Mouse (Mus musculus) embryonic facial prominence, embryonic 10.5 days (tissue): Measurements from ENCODE around the gene Camkk2. TPM values are rescaled to one million over a fixed set of nuclear protein-coding genes. Genes with fewer than 3 reads are reported as not detected.

Experiments
- DNase-seq: peaks from one replicate; pipeline ENCODE4 v3.0.0-alpha.2; 2017; ENCODE audit warnings: low spot score
- H3K27ac ChIP-seq: fragments of 300-500 bp; sonication (generic); replicated peaks from 2 replicates; pipeline ENCODE4 v1.5.1; 2016; ENCODE audit warnings: mild to moderate bottlenecking
- H3K27me3 ChIP-seq: fragments of 300-500 bp; sonication (generic); replicated peaks from 2 replicates; pipeline ENCODE4 v1.6.1; 2016; ENCODE audit warnings: low read depth, mild to moderate bottlenecking; ENCODE audit not compliant: poor library complexity, severe bottlenecking
- H3K36me3 ChIP-seq: fragments of 300-500 bp; sonication (generic); replicated peaks from 2 replicates; pipeline ENCODE4 v1.6.1; 2016; ENCODE audit warnings: mild to moderate bottlenecking, moderate library complexity
- H3K4me1 ChIP-seq: fragments of 300-500 bp; sonication (generic); 2 replicates; pipeline ENCODE4 v1.6.1; 2016
- H3K4me3 ChIP-seq: fragments of 300-500 bp; sonication (generic); 2 replicates; pipeline ENCODE4 v1.5.1; 2016; ENCODE audit warnings: mild to moderate bottlenecking, moderate library complexity
- H3K9me3 ChIP-seq: fragments of 300-500 bp; sonication (generic); 2 replicates; pipeline ENCODE4 v1.6.1; 2016; ENCODE audit warnings: mild to moderate bottlenecking
- WGBS: fragments of 180-500 bp; shearing (Covaris S2); methylation state at CpG from one replicate; pipeline ENCODE4 v1.1.7; 2016; 5-methylcytosine and 5-hydroxymethylcytosine counted together
- polyA plus RNA-seq: library from polyadenylated mRNA; unstranded; fragments of >200 nt; fragmentation: Nextera tagmentation; extraction: Ambion mirVana; gene quantifications from 2 replicates; pipeline ENCODE4 v1.2.1, GENCODE M21; 2016

The Camkk2 gene
- polyA plus RNA-seq, 1 experiment from 2014 or later = 26.3 TPM

GRCm38 (mm10) chr5:122777322-122777721, 1.9 kb downstream of the Camkk2 start:
- Histone ChIP-seq H3K27me3 (0 out of 2 replicates have a peak, but pooled peaks cover 6% of the 10 kb centered on the region), H3K9me3 (peaks cover 8% of the 10 kb centered on the region; the same call in 1 of the 2 replicates), H3K36me3 (peaks cover 26% of the 10 kb centered on the region), H3K4me1 (peaks cover 20% of the 10 kb centered on the region), H3K4me3 (no peak overlapping the region), H3K27ac (no peak overlapping the region)
- 59% methylated on average over 2 of the region's 2 CpGs for WGBS
- no peak for DNase-seq

GRCm38 (mm10) chr5:122775646-122776286, 3.4 kb downstream of the Camkk2 start:
- H3K27ac ChIP-seq = no peak overlapping the region
- no peak for DNase-seq
- H3K4me1 ChIP-seq = peaks cover 23% of the 10 kb centered on the region
- H3K4me3 ChIP-seq = no peak overlapping the region; the same call in 1 of the 2 replicates
- H3K9me3 ChIP-seq = peaks cover 8% of the 10 kb centered on the region; the same call in 1 of the 2 replicates
- peaks cover 28% of the 10 kb centered on the region for H3K36me3 ChIP-seq
- 0 out of 2 replicates have a peak, but pooled peaks cover 6% of the 10 kb centered on the region for H3K27me3 ChIP-seq
- 83% methylated on average over 14 of the region's 14 CpGs for WGBS

GRCm38 (mm10) chr5:122774743-122775611, 4.2 kb downstream of the Camkk2 start:
- Histone ChIP-seq H3K27ac (no peak overlapping the region), H3K36me3 (peaks cover 29% of the 10 kb centered on the region), H3K4me3 (no peak overlapping the region; the same call in 1 of the 2 replicates), H3K27me3 (0 out of 2 replicates have a peak, but pooled peaks cover 2% of the 10 kb centered on the region), H3K4me1 (peaks cover 28% of the 10 kb centered on the region), H3K9me3 (peaks cover 8% of the 10 kb centered on the region; the same call in 1 of the 2 replicates)
- no peak for DNase-seq
- 80% methylated on average over 28 of the region's 28 CpGs for WGBS

- H3K9me3 ChIP-seq = peaks cover 8% of the 10 kb centered on the region; the same call in 1 of the 2 replicates
- H3K4me1 ChIP-seq = peaks cover 18% of the 10 kb centered on the region
- no peak overlapping the region for H3K27ac ChIP-seq
- WGBS = 89% methylated on average over 11 of the region's 11 CpGs
- no peak for DNase-seq
- peaks cover 41% of the 10 kb centered on the region for H3K36me3 ChIP-seq
- no peak overlapping the region for H3K4me3 ChIP-seq
- 0 out of 2 replicates have a peak, but pooled peaks cover 2% of the 10 kb centered on the region for H3K27me3 ChIP-seq
These were observed 5.5 kb downstream of the Camkk2 start for GRCm38 (mm10) chr5:122773756-122774155.

- peaks cover 9% of the 10 kb centered on the region for H3K4me1 ChIP-seq
- no peak for DNase-seq
- peaks cover 8% of the 10 kb centered on the region; the same call in 1 of the 2 replicates for H3K9me3 ChIP-seq
- H3K4me3 ChIP-seq = no peak overlapping the region
- 92% methylated on average over 9 of the region's 9 CpGs for WGBS
- H3K27ac ChIP-seq = no peak overlapping the region
- peaks cover 53% of the 10 kb centered on the region for H3K36me3 ChIP-seq
- no peaks in the 10 kb centered on the region for H3K27me3 ChIP-seq
These were observed 7.8 kb downstream of the Camkk2 start for GRCm38 (mm10) chr5:122771428-122771827.

GRCm38 (mm10) chr5:122770806-122771261, 8.4 kb downstream of the Camkk2 start:
- DNase-seq = no peak
- peaks cover 9% of the 10 kb centered on the region for H3K4me1 ChIP-seq
- H3K36me3 ChIP-seq = peaks cover 53% of the 10 kb centered on the region
- H3K4me3 ChIP-seq = no peak overlapping the region
- 76% methylated on average over 10 of the region's 10 CpGs for WGBS
- no peaks in the 10 kb centered on the region for H3K27me3 ChIP-seq
- peaks cover 8% of the 10 kb centered on the region; the same call in 1 of the 2 replicates for H3K9me3 ChIP-seq
- no peak overlapping the region for H3K27ac ChIP-seq

- Histone ChIP-seq H3K27me3 (no peaks in the 10 kb centered on the region), H3K4me1 (peaks cover 9% of the 10 kb centered on the region), H3K4me3 (no peak overlapping the region), H3K36me3 (peaks cover 53% of the 10 kb centered on the region), H3K27ac (peak overlapping the region; percentile 62; the same call in 1 of the 2 replicates), H3K9me3 (peaks cover 8% of the 10 kb centered on the region; the same call in 1 of the 2 replicates)
- DNase-seq = no peak
- 69% methylated on average over 7 of the region's 7 CpGs for WGBS
These were observed 8.9 kb downstream of the Camkk2 start for GRCm38 (mm10) chr5:122770304-122770703.

GRCm38 (mm10) chr5:122769101-122769568, 10.1 kb downstream of the Camkk2 start:
- H3K4me3 ChIP-seq = no peak overlapping the region
- H3K4me1 ChIP-seq = peaks cover 9% of the 10 kb centered on the region
- 86% methylated on average over 15 of the region's 15 CpGs for WGBS
- H3K27ac ChIP-seq = no peak overlapping the region
- DNase-seq = no peak
- H3K27me3 ChIP-seq = no peaks in the 10 kb centered on the region
- peaks cover 8% of the 10 kb centered on the region; the same call in 1 of the 2 replicates for H3K9me3 ChIP-seq
- H3K36me3 ChIP-seq = peaks cover 44% of the 10 kb centered on the region

- H3K27ac ChIP-seq = no peak overlapping the region
- peaks cover 16% of the 10 kb centered on the region for H3K4me1 ChIP-seq
- peaks cover 41% of the 10 kb centered on the region for H3K36me3 ChIP-seq
- 94% methylated on average over 11 of the region's 11 CpGs for WGBS
- H3K4me3 ChIP-seq = no peak overlapping the region
- no peak for DNase-seq
- no peaks in the 10 kb centered on the region for H3K9me3 ChIP-seq
- no peaks in the 10 kb centered on the region for H3K27me3 ChIP-seq
These were observed 11.9 kb downstream of the Camkk2 start for GRCm38 (mm10) chr5:122767283-122767682.

GRCm38 (mm10) chr5:122764032-122764464, 15.2 kb downstream of the Camkk2 start:
- no peak overlapping the region for H3K27ac ChIP-seq
- WGBS = 58% methylated on average over 10 of the region's 10 CpGs
- peak; percentile 34 for DNase-seq
- H3K9me3 ChIP-seq = no peaks in the 10 kb centered on the region
- peaks cover 6% of the 10 kb centered on the region; the same call in 1 of the 2 replicates for H3K4me1 ChIP-seq
- H3K27me3 ChIP-seq = no peaks in the 10 kb centered on the region
- H3K36me3 ChIP-seq = peaks cover 36% of the 10 kb centered on the region
- H3K4me3 ChIP-seq = no peak overlapping the region

GRCm38 (mm10) chr5:122763271-122764031, 15.8 kb downstream of the Camkk2 start:
- 88% methylated on average over 29 of the region's 29 CpGs for WGBS
- H3K4me1 ChIP-seq = peaks cover 6% of the 10 kb centered on the region; the same call in 1 of the 2 replicates
- no peak overlapping the region; the same call in 1 of the 2 replicates for H3K27ac ChIP-seq
- no peaks in the 10 kb centered on the region for H3K27me3 ChIP-seq
- H3K4me3 ChIP-seq = no peak overlapping the region
- no peak for DNase-seq
- H3K36me3 ChIP-seq = peaks cover 37% of the 10 kb centered on the region
- no peaks in the 10 kb centered on the region for H3K9me3 ChIP-seq
